In genomic region chr5:116894575-116894974, GRCm38 (mm10) we compare ENCODE assay signal across 10 mouse cellular contexts.
A peak's percentile ranks its signal among the peaks of the same experiment; 100 is the strongest.
DNase-seq lines count a peak whose midpoint lies in the region; ATAC-seq and TF ChIP-seq lines count a peak whose summit lies in the region.
"Had no signal": no experiment of that assay in that cellular context is flagged by ENCODE, and none has a peak within 500 bp of the region (broad histone marks: within the 10 kb centered on the region; RNA-seq: fewer than 3 reads in every experiment).

No protein-coding gene starts in this region.

- no peak overlapping the region for H3K4me2 ChIP-seq in liver, postnatal 0 days (ENCODE audit: low read depth, low read length)
- H3K4me2 ChIP-seq in kidney, embryonic 15.5 days: no peak overlapping the region
- H3K4me2 ChIP-seq: intestine, embryonic 15.5 days had no signal

- no peak for ATAC-seq in liver, postnatal 0 days
- ATAC-seq in kidney, embryonic 15.5 days (replicated peaks; ENCODE audit: low FRiP score): no peak
- ATAC-seq: intestine, embryonic 15.5 days had no signal

- TF ChIP-seq EP300 in liver, postnatal 0 days (IDR thresholded peaks at IDR 0.05; ENCODE audit: low read depth): no peak

- WGBS in liver, postnatal 0 days (ENCODE audit: insufficient replicate concordance): 82% methylated on average over 6 of the region's 6 CpGs
- WGBS in kidney, embryonic 15.5 days: 80% methylated on average over 6 of the region's 6 CpGs

- no peak overlapping the region for H3K9ac ChIP-seq in liver, postnatal 0 days (replicated peaks)
- H3K9ac ChIP-seq in kidney, embryonic 15.5 days: no peak overlapping the region
- H3K9ac ChIP-seq: intestine, embryonic 15.5 days had no signal

- H3K4me1 ChIP-seq in liver, postnatal 0 days (ENCODE audit: insufficient read depth): no peaks in the 10 kb centered on the region
- H3K4me1 ChIP-seq in kidney, embryonic 15.5 days: no peaks in the 10 kb centered on the region
- H3K4me1 ChIP-seq: intestine, embryonic 15.5 days had no signal

- H3K9me3 ChIP-seq in liver, postnatal 0 days (ENCODE audit: low read length): no peaks in the 10 kb centered on the region; the same call in 1 of the 2 replicates
- H3K9me3 ChIP-seq in kidney, embryonic 15.5 days (replicated peaks): no peaks in the 10 kb centered on the region
- H3K9me3 ChIP-seq: intestine, embryonic 15.5 days had no signal

- no peak for TF ChIP-seq POLR2A in brain, embryonic 14.5 days (IDR thresholded peaks at IDR 0.05; ENCODE audit: borderline replicate concordance, extremely low read depth, insufficient read depth, insufficient read length, poor library complexity, severe bottlenecking)

- H3K27me3 ChIP-seq in liver, postnatal 0 days (ENCODE audit: insufficient read depth, low read length): no peaks in the 10 kb centered on the region
- no peaks in the 10 kb centered on the region for H3K27me3 ChIP-seq in kidney, embryonic 15.5 days
- H3K27me3 ChIP-seq: intestine, embryonic 15.5 days had no signal

- DNase-seq in gastrocnemius, adult 18-20 months (ENCODE audit: low spot score): peak; percentile 23
- DNase-seq in gastrocnemius, postnatal 10 days: no peak
- DNase-seq in liver, postnatal 0 days: no peak
- DNase-seq in liver: no peak
- DNase-seq in brain, embryonic 14.5 days (ENCODE audit: low read depth): no peak
- DNase-seq in retina, embryonic 14.5 days (ENCODE audit: low spot score): peak; percentile 30
- no peak for DNase-seq in frontal cortex, postnatal 36 days (ENCODE audit: low spot score in 2 of 2)
- DNase-seq: lung, adult 2 months had no signal

- TF ChIP-seq CTCF in liver, postnatal 0 days (IDR thresholded peaks at IDR 0.05; ENCODE audit: low read depth): peak; percentile 18; the same call in 1 of the 2 replicates
- TF ChIP-seq CTCF in brain, embryonic 14.5 days (IDR thresholded peaks at IDR 0.05; ENCODE audit: borderline replicate concordance, extremely low read depth, insufficient read depth, insufficient read length): peak; percentile 22; the same call in 1 of the 2 replicates

- no peak overlapping the region for H3K27ac ChIP-seq in liver, postnatal 0 days (ENCODE audit: low read depth)
- H3K27ac ChIP-seq in kidney, embryonic 15.5 days: no peak overlapping the region
- H3K27ac ChIP-seq: intestine, embryonic 15.5 days had no signal

- no peak overlapping the region for H3K4me3 ChIP-seq in liver, postnatal 0 days (ENCODE audit: low read depth, low read length)
- no peak overlapping the region for H3K4me3 ChIP-seq in kidney, embryonic 15.5 days (replicated peaks)
- H3K4me3 ChIP-seq: intestine, embryonic 15.5 days had no signal

- H3K36me3 ChIP-seq in liver, postnatal 0 days (replicated peaks; ENCODE audit: insufficient read depth, low read length): no peaks in the 10 kb centered on the region
- H3K36me3 ChIP-seq in kidney, embryonic 15.5 days: no peaks in the 10 kb centered on the region
- H3K36me3 ChIP-seq: intestine, embryonic 15.5 days had no signal

Comparison
In these comparisons a context has a peak if more than half of its experiments do, and no peak if none do; other contexts are left out.
1. DNase-seq: peak in gastrocnemius, adult 18-20 months (single experiment) and retina, embryonic 14.5 days (single experiment); none in gastrocnemius, postnatal 10 days (single experiment), liver, postnatal 0 days (single experiment), liver (single experiment), brain, embryonic 14.5 days (single experiment) and frontal cortex, postnatal 36 days (0 of 2).